Mouse (Mus musculus) liver, embryonic 14.5 days (tissue): Measurements from ENCODE around the gene Plk3.

Experiments
- CTCF ChIP-seq: IDR thresholded peaks from 2 replicates; pipeline ENCODE4 v1.5.1; 2016; ENCODE audit warnings: antibody characterized with exemption, low read depth, control low read depth
- EP300 ChIP-seq: IDR thresholded peaks from 2 replicates; pipeline ENCODE4 v1.6.1; 2016; ENCODE audit warnings: antibody characterized with exemption, low read depth

DNA sequence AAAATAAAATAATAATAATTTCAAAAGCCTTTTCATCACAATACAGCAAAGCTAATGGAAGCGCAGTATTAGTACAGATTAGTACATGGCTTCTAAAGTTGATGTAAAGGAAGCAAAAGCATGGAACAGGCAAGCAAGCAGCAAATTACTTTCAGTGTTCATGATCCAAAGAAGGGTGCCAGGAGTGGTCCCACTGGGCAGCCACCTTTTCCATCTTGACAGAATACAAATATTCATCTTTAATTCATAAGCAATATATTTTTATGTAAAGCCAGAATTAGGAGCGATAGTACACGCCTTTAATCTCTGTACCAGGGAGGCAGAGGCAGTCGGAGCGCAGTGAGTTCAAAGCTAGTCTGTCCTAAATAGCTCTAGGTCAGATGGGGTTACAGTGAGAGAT is 14.1 kb downstream of the Plk3 start:
- TF ChIP-seq CTCF = no peak
- TF ChIP-seq EP300 = no peak
